Mouse (Mus musculus) embryonic fibroblast, embryonic 13.5 days (primary cell): ENCODE data around the gene Gpx7.

Experiments
- CTCF ChIP-seq: IDR thresholded peaks from 2 replicates; pipeline ENCODE4 v1.5.1; 2011; ENCODE audit warnings: mild to moderate bottlenecking, control low read depth, low read length, moderate library complexity, borderline replicate concordance; ENCODE audit not compliant: insufficient read depth
- POLR2A ChIP-seq: IDR thresholded peaks from 2 replicates; pipeline ENCODE4 v1.6.1; 2011; ENCODE audit warnings: low read depth, mild to moderate bottlenecking, control low read depth, low read length, moderate library complexity

DNA sequence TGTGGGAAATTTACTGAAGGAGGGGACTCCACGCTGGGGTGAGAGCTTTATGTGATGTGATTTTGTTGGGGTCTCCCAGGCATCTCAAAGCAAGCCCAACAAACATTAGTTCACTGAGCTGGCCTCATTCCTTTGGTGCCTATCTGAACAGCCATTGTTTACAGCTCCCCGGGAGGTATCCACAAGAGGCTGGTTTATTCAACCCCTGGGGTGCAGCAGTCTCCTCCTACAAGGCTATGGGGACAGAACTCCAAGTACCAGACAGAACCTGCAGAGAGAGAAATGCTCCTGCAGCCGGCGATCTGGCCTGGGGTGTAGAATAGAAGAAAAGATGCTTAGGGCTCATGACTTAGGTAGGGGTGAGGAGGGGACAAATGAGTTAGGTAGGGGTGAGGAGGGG is 48.3 kb downstream of the Gpx7 start:
- no peak for TF ChIP-seq CTCF
- no peak for TF ChIP-seq POLR2A
